Mouse (Mus musculus) gastrocnemius, postnatal 14 days (tissue): ENCODE data around the gene Fstl4. TPM values are rescaled to one million over a fixed set of nuclear protein-coding genes. Genes with fewer than 3 reads are reported as not detected.

Experiments
- DNase-seq: peaks from one replicate; pipeline ENCODE4 v3.0.0; 2021; ENCODE audit warnings: mixed read lengths
- intact Hi-C: fragments of 180-260 bp; cut with DNase I; formaldehyde crosslinking; loops from one replicate; pipeline ENCODE4 v1.15.1; 2025; ENCODE audit warnings: low total_unique reads
- total RNA-seq, 2 experiments: library from RNA; stranded (reverse); gene quantifications; 2 replicates each; pipeline ENCODE4 v1.2.3; 2021

Fstl4 gene
- total RNA-seq, 2 experiments from 2014 or later: 0.08 TPM; not detected in 1

DNA sequence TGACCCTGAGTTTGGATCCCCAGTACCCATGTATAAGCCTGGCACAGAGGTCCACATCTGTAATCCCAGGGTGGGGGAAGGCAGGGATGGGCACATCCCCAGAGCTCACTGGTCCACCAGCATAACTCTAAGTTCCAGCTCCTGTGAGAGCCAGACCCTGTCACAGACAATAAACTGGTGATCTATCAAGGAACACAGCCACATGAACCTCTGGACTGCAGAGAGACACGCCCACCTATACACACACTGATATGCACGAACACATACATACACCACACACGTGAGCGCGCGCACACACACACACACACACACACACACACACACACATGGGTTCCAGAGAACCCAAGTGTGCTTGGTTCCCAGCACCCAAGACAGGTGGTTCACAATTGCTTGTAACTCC is 344.4 kb downstream of the Fstl4 start:
- intact Hi-C loops: no loop called here
- no peak for DNase-seq

DNA sequence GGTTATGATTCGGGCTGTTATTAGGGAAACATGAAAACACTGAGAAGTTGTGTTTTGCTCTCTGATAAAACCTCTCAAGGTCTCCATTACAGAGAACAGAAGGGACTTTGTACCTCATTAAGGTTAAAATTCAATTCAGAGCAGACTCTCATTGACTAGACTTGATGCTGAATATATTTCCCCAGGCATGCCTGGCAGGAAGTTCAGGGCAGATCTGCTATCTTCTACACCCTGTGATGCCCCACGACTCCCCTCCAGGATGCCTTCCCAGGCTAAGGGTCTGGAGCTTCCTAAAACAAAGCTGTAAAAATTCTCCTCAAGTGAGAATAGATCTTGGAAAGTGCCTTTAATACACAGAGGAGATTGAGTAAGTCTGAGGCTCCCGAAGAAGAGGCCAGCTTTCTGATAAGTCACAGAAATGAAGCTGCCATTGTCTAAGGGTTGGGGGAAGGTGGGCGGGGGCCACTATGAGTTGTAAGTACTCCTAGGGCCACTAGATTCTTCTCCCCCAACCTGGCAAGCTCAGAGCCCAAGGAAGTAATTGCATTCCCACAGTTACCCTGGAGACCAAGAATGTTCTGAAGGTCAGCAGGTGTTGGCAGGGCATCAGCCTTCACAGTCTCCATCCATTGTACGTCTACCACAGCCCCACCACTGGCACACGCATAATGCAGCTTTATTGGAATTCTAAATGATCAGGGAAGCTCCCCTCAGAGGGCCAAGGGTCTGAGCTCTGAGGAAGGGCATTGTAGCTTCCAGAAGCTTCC is 345.4 kb downstream of the Fstl4 start:
- intact Hi-C loops: no loop called here
- no peak for DNase-seq

DNA sequence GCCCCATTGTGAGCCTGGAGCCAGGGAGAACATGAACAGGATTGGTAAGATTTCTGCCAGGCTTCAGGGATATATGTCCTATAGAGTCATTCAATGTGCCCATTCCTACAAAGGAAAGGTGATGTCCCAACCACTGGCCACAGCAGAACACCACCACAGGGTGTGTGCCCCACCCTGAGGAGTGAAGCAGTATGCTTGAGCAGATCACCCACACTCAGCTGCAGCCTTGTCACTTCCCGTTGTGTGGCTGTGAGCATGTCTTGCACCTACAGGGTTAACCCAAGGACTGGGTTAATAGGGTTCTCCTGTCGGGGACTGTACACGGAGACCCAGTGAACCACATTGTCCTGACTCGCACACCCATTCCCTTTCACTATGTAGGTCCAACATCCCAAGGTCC is 351.3 kb downstream of the Fstl4 start:
- intact Hi-C loops: no loop called here

DNA sequence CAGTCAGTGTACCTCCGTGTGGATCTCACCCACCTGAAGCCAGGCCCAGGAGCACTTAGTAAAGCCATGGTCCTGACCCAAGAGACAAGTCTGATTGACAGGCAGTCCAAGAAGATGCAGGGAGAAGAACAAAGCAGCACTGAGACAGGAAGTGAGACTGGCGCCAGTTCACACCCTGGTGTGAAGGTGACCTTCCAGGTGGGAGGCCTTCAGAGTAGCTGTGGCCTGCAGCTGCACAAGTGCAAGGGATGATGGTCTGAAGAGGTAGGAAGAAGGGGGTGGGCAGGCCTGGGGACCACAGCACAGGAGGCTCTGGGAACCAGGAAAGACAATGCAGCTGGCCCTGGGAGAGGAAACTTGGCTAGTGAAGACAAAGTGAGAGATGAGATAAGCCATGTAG is 351.9 kb downstream of the Fstl4 start:
- intact Hi-C loops: no loop called here
- DNase-seq: no peak

More for the DNA sequence above, 351.3 kb downstream of the Fstl4 start:
- DNase-seq: no peak

DNA sequence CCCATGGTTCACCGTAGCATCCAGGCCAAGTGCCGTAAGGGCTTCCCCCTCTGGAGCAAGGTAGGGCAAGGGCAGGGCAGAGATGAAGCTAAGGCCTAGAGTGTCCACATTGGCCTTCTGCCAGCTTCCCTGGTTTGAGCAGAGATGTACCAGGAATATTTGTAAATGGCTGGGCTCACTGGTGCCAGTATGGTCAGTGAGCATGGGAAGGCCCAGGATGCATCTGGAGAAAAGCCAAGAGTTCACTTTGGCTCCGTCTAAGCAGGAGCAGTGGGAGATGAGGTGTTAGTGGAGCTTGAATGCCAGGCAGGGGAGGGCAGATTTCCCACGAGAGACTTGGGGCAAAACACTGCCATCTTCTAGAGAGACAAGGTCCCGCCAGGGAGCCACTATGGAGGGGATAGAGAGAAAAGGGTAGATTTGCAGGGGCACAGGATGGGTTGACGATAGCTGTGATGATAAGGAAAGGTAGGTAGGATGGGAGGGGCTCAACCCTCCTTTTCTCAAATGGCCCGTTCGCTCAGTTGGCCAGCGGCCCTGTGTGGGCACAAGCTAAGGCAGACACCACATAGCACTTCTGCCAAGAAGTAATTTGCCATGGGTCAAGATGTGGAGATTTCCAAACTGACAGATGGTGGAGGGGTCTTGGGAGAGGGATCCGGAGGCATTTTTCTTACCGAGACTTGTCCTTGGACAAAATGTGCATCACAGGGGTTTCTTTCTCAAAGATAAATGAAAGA is 354.0 kb downstream of the Fstl4 start:
- intact Hi-C loops: no loop called here
- no peak for DNase-seq

DNA sequence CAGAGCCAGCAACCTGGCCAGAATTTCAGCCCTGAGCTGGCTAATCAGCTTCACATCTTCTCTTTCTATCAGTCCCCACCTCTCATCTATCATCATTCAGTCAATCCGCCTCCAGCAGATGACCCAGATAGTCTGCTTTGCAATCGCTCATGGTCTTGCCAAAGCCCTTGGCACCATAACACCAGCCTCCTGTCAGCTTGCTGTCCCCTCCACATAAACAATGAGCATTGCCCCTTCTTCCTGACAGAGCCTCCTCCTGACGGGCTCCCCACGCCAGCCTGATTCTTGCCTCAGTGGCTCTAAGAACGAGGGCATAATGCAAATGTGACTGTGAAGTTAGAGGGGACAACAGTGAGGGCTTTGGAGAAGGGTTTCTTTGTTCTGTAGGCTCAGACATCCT is 355.5 kb downstream of the Fstl4 start:
- intact Hi-C loops: no loop called here

DNA sequence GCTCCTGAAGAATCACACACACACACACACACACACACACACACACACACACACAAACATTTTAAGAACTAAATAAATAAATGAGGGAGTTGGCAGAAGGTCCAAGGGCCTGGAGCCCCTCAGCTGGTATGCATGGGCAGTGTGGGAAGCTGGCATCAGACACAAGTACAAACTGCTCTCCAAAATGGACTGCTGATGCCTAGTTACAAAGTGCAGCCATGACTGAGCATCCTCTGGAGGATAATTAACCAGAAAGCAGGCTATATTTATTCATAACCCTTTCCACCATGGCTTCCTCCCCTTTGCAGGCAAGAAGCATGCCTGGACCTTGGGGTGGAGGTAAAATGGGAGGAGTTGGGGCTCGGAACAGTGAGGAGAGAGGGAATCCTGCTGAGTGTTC is 356.8 kb downstream of the Fstl4 start:
- DNase-seq: no peak
- intact Hi-C loops: no loop called here

More for the DNA sequence above, 355.5 kb downstream of the Fstl4 start:
- DNase-seq: no peak

DNA sequence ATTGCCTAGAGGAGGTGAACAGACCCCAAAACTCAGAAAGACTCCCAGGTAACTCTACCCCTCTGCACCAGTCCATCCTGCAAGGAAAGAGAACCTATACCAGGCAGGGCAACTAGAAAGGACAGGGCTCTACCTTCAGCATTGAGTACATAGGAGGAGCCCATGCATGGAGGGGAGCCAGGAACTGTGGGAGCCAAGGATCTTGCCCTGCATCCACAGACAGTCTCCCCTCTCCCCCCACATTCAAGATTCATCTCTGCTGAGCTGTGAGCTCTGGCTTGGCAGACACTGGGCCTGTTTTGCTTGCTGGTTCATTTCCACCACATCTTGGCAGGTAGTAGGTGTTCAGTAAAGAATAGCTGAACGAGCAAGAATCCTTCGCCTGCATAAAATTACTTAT is 360.4 kb downstream of the Fstl4 start:
- no peak for DNase-seq
- intact Hi-C loops: no loop called here

DNA sequence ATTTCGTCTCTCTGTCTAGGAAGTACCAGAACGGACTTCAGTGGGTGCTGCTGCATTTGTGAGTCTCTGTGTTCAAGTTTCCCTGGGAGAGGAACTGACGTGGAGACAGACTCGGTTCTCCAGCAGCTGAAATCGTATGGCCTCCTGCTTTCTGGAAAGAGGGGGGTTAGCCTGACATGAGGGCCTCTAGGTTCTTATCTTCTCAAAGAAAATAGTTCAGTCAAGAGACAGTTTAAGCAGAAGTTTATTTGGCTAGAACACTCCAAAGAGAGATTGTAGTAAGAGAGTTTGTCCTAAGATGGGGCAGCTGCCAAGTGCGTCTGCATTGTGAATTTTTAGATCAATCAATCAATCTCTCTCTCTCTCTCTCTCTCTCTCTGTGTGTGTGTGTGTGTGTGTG is 362.2 kb downstream of the Fstl4 start:
- DNase-seq: no peak

DNA sequence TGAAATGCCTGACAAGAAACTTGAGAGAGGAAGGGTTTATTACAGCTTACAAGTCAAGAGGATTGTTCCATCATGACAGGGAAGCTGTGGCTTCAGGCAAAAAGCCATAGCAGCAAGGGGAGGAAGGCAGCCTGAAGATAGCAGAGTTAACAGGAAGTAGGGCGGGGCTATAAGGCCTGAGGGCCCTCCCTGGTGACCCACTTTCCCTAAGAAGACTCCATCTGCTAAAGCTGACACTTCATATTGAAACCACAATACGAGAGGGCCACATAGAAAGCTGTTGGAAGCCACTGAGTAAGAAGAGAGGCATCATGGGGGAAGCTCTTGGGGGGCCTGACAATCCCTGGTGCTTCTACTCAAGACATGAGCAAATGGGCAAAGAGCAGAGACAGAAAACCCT is 364.2 kb downstream of the Fstl4 start:
- no peak for DNase-seq
- intact Hi-C loops: no loop called here

More for the DNA sequence above, 362.2 kb downstream of the Fstl4 start:
- intact Hi-C loops: no loop called here

DNA sequence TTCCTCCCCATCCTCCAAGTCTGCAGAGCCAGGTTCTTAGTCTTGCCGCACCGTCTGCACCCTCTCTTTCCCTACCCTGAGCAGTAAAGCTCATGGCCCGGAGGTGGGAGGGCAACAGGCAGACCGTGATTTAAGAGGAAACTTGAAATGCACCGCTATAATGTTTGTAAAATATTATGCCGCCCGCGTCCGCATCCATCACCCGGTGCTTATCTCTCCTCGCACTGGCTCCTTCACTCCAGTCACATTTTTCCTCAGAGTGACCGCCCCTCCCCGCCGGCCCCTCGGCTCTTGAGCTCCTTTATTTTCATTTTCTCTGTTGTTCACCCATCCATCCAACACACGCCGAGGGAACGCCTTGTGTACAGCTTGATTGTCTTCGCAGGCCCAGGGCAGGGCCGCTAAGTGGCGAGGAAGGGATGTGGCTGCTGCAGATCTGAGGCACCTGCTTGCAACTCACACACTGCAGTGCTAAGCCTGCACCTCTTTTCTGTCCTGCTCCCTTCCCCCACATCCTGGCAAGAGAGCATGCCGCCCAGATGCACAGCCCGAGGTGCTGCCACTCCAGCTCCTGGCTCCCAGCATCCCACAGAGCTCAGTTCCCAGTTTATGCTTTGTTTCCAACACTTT is 368.1 kb downstream of the Fstl4 start:
- DNase-seq: no peak
- intact Hi-C loops: no loop called here

DNA sequence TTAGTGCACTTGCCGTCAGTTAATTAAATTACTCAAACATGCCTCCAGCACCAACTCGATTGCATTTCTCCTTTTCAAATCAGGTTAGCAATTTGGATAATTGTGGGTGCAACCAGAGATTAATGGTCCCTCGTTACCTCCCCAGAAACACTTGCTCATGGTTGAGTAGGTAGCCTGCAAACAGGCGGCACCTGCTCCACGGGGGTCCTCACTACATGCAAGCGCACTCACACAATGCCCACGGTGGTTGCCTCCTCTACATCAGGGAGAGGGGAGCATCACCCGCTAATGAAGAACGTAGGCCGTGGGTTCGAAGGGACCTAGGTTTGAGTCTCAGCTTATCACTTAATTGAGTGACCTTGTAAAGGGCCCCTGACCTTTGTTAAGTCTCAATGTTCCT is 371.9 kb downstream of the Fstl4 start:
- intact Hi-C loops: no loop called here
- DNase-seq: no peak

DNA sequence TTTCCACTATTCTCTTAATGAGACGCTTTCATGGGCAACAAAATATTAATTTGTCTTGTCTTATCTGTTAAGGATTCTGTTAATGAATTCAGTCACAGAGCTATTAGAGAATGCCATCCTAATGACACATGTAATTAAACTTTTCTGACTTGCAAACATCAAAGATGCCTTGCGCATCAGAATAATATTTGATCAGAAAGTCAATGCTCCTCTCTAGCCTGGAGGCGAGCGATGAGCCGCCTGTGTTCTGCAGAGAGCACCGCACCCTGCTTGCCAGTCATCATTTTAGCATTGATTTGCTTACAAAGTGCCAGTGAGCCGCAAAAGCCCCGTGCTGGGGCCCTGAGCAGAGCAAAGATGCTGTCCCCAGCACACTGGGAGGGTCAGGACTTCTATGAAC is 372.9 kb downstream of the Fstl4 start:
- DNase-seq: no peak
- intact Hi-C loops: no loop called here

DNA sequence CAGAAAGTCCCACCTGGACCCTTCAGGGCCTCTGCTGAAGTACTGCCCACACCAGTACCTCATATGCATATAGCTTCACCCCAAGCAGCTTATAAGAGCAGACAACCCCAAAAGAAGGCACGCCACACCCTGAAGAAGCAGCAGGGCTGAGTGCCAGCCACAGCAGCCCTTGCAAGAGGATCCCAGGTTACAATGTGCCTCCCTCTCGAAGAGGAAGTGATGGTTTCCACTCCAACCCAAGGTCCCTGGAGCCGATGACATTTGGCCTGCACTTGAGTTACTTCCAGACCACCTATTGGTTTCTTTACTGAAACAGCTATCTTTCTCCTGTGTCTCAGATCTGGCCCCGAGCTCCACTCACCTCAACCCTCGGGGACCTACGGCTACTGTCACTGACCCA is 373.8 kb downstream of the Fstl4 start:
- no peak for DNase-seq
- intact Hi-C loops: no loop called here

DNA sequence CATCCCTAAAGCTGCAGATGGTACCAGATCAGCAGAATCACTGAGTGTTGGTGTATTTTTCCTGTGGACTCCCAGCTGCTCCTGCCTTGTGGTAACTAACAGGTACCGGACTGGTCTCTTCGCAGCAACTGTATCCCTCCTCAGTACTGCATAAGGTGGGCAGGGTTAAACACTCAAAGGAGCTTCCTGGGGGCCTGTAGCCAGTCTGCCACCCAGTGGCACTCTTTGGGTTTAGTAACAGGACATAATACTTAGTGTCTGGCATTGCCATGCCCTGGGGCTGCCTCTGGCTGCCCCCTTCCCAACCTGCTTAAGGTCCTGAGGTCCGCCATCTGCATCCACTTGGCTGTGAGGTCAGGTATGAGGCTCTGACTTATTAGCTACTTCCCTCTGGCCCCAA is 375.2 kb downstream of the Fstl4 start:
- DNase-seq: no peak
- intact Hi-C loops: no loop called here

DNA sequence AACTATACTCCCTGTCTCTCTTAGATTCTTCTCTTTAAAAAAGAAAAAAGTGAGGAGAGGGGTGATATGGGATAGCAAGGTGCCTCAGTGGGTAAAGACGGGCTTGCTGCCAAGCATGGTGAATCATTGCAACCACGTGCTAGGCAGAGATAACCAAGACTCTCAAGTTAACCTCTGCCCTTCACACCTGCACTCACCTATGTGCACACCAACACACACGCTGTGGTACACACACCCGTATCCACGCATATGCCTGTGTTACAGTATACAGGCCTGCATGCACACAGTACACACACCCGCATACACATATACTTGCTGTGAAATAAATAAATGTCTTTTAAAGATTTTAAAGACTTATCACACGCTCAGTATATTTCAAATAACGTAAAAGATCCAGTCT is 375.8 kb downstream of the Fstl4 start:
- intact Hi-C loops: no loop called here

DNA sequence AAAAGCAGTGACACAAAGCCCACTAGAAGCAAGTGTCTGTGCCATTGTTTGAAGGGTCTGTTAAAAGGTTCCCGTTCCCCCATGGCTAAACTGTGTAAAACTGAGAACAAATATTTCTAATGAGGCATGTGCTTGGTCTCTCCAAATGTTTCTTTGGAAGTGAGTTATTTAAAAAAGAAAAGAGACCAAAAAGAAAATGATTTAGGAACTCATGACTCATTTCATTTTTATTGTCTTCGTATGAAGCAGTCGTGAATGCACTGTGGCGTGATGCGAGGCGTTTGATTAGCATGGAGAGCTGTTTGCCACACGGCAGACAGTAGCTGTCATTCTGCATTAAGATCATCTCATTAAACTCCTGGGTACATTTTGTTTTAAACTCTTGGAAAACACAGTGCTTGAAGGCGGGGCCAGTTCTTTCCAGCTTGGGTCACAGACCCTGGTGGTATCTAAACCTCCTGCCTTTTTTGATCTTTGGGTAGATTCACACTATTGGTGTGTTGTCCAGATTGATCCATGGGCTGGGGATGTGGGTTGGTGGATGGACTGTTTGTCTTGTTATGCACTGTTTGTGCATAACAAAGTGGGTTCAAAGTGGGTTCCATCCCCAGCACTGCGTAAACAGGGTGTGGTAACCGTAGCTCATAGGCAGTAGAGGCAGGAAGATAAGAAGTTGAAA is 376.4 kb downstream of the Fstl4 start:
- DNase-seq: no peak
- intact Hi-C loops: no loop called here

More for the DNA sequence above, 375.8 kb downstream of the Fstl4 start:
- no peak for DNase-seq

DNA sequence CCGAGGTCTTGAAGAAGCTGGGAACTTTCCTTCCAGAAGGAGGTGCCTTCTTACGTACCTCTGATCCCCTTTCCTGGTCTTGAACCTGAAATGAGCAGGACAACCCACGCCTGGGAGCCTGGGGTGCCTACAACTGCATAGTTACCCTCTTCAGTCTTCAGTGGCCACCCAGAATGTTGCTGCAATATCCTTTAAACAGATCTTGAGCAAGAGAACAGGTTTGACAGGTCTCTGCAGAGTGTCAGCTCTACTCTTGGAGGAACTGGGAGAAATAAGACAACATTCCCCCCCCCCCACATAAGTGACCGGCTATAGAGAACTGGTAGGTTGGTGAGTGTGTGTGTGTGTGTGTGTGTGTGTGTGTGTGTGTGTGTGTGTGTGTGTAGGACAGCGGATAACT is 379.1 kb downstream of the Fstl4 start:
- intact Hi-C loops: no loop called here

DNA sequence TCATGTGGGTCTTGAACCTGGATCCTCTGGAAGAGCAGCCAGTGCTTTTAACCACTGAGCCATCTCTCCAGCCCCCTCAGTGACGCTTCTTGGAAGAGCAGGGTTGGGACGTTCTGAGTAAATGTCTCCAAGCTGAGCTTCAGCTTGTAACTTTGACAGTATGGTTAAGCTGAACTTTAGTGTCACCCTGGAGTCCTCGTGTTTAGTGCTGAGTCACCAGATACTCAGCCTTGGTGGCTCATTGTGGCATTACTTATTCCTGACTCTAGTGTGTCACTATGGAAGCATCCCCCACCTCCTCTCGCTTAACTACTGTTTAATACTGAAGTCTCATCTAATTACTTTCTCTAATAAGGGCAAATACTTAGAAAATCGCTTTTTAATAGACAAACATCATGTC is 380.1 kb downstream of the Fstl4 start:
- intact Hi-C loops: no loop called here
- no peak for DNase-seq

More for the DNA sequence above, 379.1 kb downstream of the Fstl4 start:
- DNase-seq: no peak

DNA sequence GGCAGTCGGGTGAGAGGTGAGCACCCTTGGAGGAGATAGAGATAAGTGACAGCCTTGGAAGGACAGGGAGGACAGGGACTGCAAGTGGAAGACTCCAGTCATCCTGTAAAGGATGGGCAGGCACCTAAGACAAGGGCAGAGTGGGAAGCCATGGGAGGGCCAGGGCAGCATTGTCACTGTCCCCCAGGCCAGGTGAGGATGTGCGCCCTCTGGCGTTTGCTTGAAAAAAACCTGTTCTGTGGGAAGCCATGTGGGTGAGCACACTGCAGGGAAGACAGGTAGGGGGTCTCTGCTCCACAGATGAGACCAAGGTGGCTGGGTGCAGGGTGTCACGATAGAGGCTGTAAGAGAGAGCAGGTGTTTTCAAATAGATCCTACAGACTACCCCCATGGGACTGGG is 381.9 kb downstream of the Fstl4 start:
- DNase-seq: peak; percentile 18
- intact Hi-C loops: no loop called here
